Mouse (Mus musculus): Measurements from ENCODE around the gene Lingo2. TPM values are rescaled to one million over a fixed set of nuclear protein-coding genes. Genes with fewer than 3 reads are reported as not detected.

Gene Lingo2
- total RNA-seq (2015) (not detected in 2 replicates), total RNA-seq (2017) (not detected in 2 replicates)

DNA sequence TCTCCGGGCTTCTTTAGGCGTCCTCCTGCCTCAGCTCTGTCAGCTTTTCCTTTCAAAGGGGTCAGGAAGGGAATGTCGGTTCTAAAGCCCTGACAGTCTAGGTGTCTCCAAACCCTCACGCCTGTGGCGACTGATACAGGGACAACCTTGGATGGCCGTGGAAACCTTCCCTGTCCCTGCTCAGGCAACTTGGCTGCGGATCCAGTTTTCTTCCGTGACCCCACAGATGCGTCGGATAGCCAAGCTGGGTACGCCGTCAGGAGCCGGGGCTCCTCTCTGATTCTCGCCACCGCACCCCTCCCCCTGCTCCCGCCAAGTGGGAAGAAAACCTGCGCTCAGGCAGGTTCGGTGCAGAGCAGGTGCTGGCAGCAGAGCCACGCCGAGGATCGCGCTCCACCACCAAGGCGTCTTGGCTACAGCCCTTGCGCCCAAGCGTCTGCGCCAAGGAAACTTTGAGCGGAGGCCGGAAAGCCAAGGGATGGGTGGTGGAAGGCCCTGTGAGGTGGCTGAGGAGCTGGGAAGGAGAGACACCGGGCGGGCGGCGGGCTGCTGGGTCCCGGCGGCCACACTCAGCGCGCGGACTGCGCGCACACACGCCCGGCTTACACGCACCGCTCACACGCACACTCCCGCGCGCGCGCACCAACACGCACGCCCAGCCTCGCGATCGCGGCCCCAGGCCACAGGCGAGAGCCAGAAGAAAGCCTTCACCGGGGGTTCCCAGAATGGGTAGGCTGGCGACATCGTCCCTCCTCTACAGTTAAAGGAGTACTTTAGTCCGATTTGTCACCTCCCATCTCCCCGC, at the start of gene Lingo2:
TSS of gene Lingo2 (minus strand) at position 598 of the 805 bp plus-strand sequence.
- no peak for ATAC-seq (ENCODE audit: poor library complexity, severe bottlenecking)

DNA sequence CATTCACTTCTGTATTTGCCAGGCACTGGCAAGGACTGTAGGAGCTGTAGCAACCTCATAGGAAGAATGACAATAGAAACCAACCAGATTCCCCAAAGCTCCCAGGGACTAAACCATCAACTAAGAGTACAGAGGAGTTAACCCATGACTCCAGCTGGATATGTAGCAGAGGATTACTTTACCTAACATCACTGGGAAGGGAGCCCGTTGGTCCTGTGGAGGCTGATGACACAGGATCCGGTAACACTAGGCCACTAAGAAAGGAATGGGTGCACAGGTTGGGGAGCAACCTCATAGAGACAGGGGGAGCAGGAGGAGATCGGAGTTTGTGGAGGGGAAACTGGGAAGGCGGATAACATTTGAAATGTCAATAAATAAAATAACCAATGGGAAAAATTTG, 21.8 kb upstream of the Lingo2 start:
- no peak for ATAC-seq (ENCODE audit: poor library complexity, severe bottlenecking)

DNA sequence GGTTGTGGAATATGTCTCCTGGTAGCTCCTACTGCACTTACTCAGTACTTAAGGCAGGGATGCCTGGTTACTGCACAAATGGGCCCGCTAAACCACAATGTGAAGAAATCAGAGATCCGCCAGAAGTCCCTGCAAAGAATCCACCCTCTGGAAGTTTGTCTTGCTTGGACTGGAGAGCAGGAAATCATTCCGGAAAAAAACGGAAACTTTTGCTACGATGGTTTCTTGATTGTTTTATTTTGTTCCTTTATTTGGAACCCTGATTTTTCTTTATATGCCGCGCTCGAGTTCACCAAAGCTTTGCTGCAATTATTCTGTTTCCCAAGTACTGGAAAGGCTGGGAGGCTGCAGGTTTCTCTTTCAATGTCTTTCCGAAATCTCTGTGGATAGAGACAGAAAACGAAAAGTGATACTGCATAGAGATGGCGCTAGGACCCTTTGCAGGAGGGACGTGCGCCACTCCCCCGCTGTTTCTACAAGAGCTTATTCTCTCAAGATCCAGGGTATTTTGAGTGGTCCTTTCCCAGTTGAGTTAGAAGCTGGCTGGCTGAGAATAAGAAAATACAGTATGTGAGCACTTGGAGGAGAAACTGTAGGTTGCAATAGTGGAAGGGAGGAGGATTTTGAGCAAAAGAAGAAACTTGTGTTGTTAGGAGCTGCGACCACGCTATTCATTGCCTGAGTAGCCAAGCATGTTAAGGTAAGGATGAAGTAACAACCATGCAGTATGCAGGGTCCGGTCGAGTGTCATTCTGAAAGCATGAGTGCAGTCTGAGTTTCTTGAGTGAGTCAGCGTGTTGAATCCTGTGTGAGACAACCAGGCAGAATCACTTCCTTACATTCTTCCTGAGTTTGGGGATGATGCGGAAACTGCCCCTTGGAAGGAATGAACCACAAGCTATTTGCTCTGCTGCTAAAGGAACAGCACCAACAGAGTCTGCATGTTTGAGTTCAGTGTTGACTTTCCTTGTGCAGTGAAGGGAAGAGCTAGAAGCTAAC, 1.2 kb upstream of the Lingo2 start:
- ATAC-seq (ENCODE audit: poor library complexity, severe bottlenecking) = no peak

GRCm38 (mm10) chr4:36951955-36952215, 338 bp upstream of the Lingo2 start:
- no peak for ATAC-seq (ENCODE audit: poor library complexity, severe bottlenecking)

DNA sequence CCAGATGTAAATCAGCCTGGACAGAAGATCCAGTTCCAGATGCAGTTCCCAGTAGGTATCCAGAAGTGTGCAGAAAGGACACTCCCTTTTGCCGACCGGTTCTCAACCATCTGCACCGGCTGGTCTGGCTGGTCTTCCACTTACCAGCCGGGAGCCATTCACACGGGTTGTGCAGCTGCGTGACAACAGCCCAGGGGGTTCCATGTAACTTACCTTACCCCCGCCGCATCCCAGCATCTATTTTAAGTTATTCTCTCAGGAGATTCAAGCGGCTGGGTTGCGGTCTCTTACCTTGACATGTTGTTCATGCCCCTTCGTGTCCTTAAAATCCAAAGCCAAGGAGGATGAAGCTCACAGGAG, 777 bp downstream of the Lingo2 start:
- no peak for ATAC-seq (ENCODE audit: poor library complexity, severe bottlenecking)

DNA sequence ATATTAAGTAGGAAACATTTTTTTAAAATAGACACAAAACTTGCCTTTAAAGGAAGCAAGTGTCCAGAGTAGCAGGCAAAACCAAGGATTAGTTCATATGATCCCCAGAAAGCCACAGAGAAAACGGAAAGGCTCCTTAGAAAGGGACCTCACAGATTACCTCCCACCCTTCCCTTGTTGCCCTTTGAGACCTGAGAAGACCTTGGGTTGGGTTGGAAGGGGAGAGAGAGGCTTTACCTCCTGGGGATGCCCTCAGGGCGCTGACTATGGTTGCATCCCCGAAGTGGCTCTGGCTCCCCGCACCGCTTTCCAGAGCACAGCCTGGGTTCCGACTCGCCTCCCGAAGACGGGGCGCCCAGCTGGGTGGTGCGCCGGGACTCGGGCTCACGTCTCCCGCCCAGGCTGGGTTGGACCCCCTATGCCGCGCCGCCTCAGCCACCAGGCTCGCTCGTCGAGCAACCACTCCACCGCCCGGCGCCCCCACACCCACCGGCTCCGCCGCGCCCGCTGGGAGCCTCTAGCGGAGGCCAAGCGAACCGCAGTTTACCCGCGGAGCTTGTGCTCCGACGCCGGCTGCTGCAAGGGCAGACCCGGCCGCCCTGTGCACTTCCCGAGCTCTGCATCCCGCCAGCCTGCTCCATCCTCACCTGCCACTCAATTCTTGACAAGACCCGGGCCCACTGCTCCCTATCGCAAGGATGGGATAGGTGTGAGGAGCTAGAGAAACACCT, 1.4 kb downstream of the Lingo2 start:
- no peak for ATAC-seq (ENCODE audit: poor library complexity, severe bottlenecking)

GRCm38 (mm10) chr4:36890810-36891209, 60.7 kb downstream of the Lingo2 start:
- no peak for ATAC-seq (ENCODE audit: poor library complexity, severe bottlenecking)

DNA sequence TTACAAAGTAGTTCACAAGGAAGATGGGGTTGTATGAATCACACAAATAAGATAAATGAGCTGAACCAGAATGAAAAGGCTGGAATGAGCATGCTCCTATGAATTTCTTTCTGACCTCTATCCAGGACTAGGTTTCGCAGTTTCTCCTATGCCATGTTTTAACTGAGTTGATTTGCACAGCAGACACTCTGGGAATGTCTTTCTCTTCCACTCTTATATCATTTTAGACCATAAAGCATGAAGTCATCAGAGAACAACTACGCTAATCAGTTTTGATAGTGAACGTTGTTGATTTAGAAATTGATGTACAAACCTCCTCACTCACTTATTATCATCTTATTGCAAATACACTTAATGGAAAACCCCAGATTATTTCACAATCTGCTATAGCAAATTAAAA, 61.2 kb downstream of the Lingo2 start:
- no peak for ATAC-seq (ENCODE audit: poor library complexity, severe bottlenecking)

DNA sequence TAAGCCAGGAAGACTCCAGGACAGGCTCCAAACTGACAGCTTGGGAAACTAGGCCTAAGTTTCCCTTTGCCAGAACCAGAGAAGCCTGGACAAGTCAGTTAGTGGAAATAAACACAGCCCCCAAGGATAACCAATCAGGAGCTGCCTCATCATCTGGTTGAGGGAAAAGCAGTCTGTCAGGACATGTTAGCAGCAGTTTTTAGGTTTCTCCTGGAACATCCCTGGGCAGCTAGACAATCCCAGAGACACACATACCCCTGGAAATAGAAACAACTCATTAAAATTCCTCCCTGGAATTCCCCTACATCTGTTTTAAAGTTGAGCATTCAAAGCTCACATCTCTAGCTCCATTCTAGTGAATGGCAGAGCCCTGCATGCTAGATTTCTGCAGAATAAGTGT, 76.8 kb downstream of the Lingo2 start:
- no peak for ATAC-seq (ENCODE audit: poor library complexity, severe bottlenecking)

GRCm38 (mm10) chr4:36824982-36825381, 126.6 kb downstream of the Lingo2 start:
- no peak for ATAC-seq (ENCODE audit: poor library complexity, severe bottlenecking)

DNA sequence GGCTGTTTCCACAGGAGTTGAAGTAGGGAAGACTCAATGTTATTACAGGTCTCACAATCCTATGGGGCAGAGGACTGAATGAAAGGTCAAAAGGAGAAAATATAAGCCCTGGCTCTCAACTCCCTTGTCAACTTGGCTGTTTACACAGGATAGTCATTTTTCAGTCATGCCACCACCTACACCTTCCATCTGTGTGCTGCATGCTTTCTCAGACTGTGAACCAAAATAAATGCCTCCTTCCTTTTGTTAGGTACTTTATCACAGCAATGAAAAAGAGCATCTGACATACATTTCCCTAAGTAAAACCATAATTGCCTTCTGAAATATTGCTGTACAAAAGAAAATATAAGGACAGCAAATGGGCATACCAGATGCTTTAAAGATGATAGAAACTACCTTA, 129.6 kb downstream of the Lingo2 start:
- ATAC-seq (ENCODE audit: poor library complexity, severe bottlenecking) = no peak

DNA sequence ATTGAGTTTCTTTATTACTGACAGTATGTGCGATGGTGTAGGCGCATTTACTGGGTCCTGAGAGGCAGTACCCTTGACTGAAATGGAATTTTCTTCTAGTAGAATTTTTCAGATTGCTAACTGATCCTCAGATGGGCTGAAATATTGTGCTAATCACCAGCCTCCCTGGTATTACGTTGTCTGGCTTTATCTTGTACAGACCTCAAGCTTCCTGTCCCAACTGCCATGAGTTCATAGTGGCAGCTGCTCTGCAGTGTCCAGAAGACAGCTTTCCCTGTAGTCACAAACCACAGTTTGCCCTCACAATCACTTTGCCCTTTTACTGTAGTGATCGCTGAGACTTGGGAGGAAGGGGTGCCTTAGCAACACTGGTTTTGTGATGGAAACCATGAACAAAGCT, 176.5 kb downstream of the Lingo2 start:
- ATAC-seq (ENCODE audit: poor library complexity, severe bottlenecking) = no peak

DNA sequence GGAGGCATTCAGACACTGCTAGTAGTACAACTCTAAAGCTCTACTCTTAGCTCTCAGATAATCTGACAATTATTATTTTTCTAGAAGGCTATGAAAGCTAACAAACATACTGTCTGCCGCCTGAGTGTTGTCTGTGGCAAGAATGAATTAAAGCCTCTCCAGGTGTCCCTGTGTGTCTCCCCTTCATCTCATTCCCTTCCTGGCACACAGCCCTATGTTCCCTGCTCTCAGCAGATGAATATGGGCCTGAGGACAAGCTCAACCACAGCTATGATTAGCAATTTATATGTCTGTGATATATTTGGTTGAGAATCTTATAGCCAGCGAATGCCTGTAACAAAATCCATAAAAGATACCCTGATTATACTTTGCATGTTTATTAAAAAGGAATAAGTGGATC, 220.9 kb downstream of the Lingo2 start:
- no peak for ATAC-seq (ENCODE audit: poor library complexity, severe bottlenecking)

DNA sequence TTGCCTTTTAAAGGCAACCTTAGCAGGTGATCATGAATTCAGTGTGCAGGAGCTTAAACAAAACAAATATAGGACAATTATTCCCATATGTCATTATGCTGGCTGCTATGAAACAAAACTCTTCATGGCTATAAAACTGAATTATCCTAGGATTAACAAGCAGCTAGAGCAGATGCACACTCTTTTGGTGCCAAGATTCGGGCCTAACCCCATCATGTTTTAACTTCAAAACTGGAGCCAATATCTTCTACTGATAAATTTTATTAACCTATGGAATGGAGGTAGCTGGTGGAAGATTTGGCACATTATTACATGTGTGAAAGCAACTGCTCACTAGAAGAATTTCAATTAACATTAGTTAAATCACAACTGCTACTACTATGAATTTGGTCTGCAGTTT, 235.1 kb downstream of the Lingo2 start:
- no peak for ATAC-seq (ENCODE audit: poor library complexity, severe bottlenecking)

- no peak for ATAC-seq (ENCODE audit: poor library complexity, severe bottlenecking)
Measured at GRCm38 (mm10) chr4:36698888-36699287, 252.7 kb downstream of the Lingo2 start.

DNA sequence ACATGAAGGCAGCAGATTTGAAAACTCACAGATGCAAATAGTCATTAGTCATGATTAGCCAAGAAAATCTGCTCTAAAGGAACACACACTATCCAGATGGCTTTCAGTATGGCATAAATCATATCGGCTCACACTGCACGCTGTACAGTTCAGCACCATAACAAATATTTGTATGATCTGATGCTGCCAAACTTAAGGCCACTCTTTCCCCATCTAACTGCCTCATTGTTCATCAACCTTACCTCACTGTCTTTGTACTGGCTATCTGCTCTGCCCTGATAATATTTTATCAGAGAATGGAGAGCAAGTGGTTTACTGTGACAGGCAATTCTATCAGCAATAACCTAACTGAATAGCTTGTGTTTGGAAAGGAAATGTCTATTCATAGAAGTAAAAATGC, 254.7 kb downstream of the Lingo2 start:
- no peak for ATAC-seq (ENCODE audit: poor library complexity, severe bottlenecking)

DNA sequence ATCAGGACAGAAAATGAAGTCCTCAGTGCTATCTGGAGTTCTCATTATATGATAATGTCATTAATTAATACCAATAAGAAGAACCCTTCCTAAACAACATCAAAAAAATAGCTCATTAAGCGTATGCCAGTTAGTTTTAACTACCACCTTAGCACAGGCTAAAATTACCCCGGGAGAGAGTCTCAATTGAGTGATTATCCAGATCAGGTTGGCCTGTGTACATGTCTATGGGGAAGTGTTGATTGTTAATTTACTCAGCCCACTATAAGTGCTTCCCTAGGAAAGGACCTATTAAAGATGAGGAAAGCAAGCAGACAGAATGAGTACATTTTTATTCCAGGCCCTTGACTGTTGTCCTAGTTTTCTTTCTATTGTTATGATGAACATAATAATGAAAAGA, 291.6 kb downstream of the Lingo2 start:
- no peak for ATAC-seq (ENCODE audit: poor library complexity, severe bottlenecking)

- no peak for ATAC-seq (ENCODE audit: poor library complexity, severe bottlenecking)
Measured at GRCm38 (mm10) chr4:36647753-36648152, 303.8 kb downstream of the Lingo2 start.

DNA sequence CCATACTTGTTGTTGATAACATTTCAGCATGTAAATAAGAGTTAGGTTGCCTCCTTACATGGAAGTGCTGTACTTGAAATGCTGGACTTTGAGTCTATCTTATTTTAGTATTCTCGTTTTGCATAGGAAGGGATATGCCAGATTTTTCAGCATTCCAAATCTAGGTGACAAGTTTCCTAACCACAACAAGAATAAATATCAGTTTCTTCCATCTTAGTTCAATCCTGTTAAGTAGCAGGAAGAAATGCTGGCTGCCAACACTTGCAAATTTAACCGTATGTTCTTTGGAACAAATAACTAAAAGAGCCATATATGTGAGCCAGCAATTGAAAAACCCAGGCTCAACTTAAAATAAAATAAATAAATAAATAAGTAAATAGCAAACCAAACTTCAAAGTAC, 315.9 kb downstream of the Lingo2 start:
- ATAC-seq (ENCODE audit: poor library complexity, severe bottlenecking) = no peak

GRCm38 (mm10) chr4:36576801-36577200, 374.7 kb downstream of the Lingo2 start:
- no peak for ATAC-seq (ENCODE audit: poor library complexity, severe bottlenecking)

DNA sequence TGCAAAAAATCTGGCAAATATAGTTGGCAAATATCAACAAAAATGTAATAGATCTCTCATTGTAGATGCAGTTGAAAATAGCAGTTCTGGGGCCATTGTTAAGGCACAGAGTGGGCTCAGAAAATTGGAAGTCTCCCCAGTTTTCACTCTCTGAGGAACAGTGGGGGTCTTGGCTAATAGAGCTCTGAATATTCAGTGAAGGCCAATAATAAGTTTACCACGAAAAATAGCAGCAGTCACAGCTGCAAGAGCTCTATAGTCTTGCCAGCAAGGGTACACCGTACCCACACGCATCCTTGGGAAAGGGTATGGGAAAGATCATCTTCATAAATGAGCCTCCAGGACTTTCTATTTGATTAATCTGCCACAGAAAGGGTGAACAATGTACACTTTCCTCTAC, 375.3 kb downstream of the Lingo2 start:
- no peak for ATAC-seq (ENCODE audit: poor library complexity, severe bottlenecking)
